Mouse (Mus musculus): ENCODE results near the gene 1700047I17Rik2. TPM values are rescaled to one million over a fixed set of nuclear protein-coding genes. Genes with fewer than 3 reads are reported as not detected.

1700047I17Rik2 gene
- 10 to 100 TPM; 11.5 to 21.2 TPM for total RNA-seq (2023)

GRCm38 (mm10) chr12:55199306-55199705, at the start of gene 1700047I17Rik2:
TSS of gene 1700047I17Rik2 (plus strand) at chr12:55199592.

DNA sequence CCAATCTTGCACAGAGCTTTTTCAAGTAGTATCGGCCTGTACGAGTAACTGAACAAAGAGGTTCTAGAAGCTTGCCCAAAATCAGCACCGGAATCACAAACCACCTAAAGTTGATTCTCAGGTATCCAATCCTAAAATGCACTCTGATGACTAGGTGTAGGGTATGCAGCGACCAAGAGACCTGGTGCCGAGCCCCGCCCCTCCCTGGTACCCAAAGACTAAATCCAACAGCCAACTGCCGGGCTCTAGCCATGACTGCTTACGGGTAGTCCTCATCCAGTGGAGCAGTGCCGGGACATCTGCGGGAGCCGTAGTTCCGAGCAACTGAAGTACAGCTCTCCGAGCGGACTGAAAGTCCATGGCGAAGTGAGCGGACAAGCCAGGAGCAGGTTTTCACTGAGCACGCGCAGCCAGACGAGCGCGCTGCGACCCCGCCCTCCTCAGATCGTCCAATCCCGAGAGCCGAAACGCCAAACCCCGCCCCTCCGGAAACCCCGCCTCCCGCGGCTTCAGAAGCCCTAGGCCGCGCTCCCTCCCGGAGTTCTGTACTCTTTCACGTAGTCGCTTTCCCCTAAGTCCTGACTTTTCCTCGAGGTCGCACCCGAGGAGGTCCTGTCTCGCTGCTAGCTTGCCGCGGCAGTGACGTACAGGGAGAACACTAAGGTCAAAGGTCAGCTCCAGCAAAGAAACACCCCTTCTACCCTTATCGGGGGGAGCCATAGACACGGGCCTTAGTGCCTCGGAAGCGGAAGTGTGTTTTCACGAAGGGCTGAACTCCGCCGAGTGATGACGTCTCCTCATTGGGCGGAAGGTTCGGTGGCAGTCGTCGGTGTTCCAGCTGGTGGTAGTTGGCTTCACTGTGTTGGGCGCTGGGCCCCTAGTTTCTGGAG, 44.6 kb upstream of the 1700047I17Rik2 start, which contains the start of gene Srp54b:
TSS of gene Srp54b (plus strand) at position 546 of the 890 bp plus-strand sequence.

DNA sequence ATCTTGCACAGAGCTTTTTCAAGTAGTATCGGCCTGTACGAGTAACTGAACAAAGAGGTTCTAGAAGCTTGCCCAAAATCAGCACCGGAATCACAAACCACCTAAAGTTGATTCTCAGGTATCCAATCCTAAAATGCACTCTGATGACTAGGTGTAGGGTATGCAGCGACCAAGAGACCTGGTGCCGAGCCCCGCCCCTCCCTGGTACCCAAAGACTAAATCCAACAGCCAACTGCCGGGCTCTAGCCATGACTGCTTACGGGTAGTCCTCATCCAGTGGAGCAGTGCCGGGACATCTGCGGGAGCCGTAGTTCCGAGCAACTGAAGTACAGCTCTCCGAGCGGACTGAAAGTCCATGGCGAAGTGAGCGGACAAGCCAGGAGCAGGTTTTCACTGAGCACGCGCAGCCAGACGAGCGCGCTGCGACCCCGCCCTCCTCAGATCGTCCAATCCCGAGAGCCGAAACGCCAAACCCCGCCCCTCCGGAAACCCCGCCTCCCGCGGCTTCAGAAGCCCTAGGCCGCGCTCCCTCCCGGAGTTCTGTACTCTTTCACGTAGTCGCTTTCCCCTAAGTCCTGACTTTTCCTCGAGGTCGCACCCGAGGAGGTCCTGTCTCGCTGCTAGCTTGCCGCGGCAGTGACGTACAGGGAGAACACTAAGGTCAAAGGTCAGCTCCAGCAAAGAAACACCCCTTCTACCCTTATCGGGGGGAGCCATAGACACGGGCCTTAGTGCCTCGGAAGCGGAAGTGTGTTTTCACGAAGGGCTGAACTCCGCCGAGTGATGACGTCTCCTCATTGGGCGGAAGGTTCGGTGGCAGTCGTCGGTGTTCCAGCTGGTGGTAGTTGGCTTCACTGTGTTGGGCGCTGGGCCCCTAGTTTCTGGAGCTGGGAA, 30.5 kb downstream of the 1700047I17Rik2 start, which contains the start of gene Srp54c:
TSS of gene Srp54c (plus strand) at position 543 of the 894 bp plus-strand sequence.

Other genes starting within 250 kb of the 1700047I17Rik2 start
- not detected for gene Gm20403, start 213.1 kb upstream of the 1700047I17Rik2 start, total RNA-seq (2023)
- gene Baz1a, start 185.2 kb upstream of the 1700047I17Rik2 start, total RNA-seq (2023): 100 to 1,000 TPM in 1 of 2 experiments, 10 to 100 TPM in 1; 95.8 to 103 TPM
- gene 2700097O09Rik, start 119.5 kb upstream of the 1700047I17Rik2 start, total RNA-seq (2023): 10 to 100 TPM; 10.3 to 12.7 TPM
- 10 to 100 TPM; 57.3 to 61.0 TPM for gene Srp54a, start 119.3 kb upstream of the 1700047I17Rik2 start, total RNA-seq (2023)
- gene Fam177a, start 75.1 kb upstream of the 1700047I17Rik2 start, total RNA-seq (2023): 1 to 10 TPM in 1 of 2 experiments, not detected in 1; 9.0 TPM
- 10 to 100 TPM; 23.3 to 25.3 TPM for gene Srp54b, start 44.5 kb upstream of the 1700047I17Rik2 start, total RNA-seq (2023)
- gene Srp54c, start 30.6 kb downstream of the 1700047I17Rik2 start, total RNA-seq (2023): 10 to 100 TPM; 17.9 to 20.3 TPM
- 1 to 10 TPM; 9.3 to 9.5 TPM for gene 1110008L16Rik, start 100.0 kb downstream of the 1700047I17Rik2 start, total RNA-seq (2023)
- 10 to 100 TPM; 25.0 to 26.9 TPM for gene Ppp2r3c, start 103.4 kb downstream of the 1700047I17Rik2 start, total RNA-seq (2023)
- 100 to 1,000 TPM; 109 TPM for gene Psma6, start 184.6 kb downstream of the 1700047I17Rik2 start, total RNA-seq (2023)